Mouse (Mus musculus) E14TG2a.4 (cell line): Measurements from ENCODE around the gene Ceacam9.

Source experiments
- CTCF ChIP-seq: conservative IDR thresholded peaks from 2 replicates; pipeline ENCODE4 v1.5.1; 2014; ENCODE audit warnings: low read length
- NANOG ChIP-seq: IDR thresholded peaks from 2 replicates; pipeline ENCODE4 v1.6.1; 2014; ENCODE audit warnings: borderline replicate concordance, low read length, mixed read lengths
- POU5F1 ChIP-seq: IDR thresholded peaks from 2 replicates; pipeline ENCODE4 v1.6.1; 2014; ENCODE audit warnings: low read length, borderline replicate concordance

- TF ChIP-seq CTCF = no peak
- no peak for TF ChIP-seq POU5F1
- TF ChIP-seq NANOG = no peak
Observed at GRCm38 (mm10) chr7:16673823-16674222, 47.9 kb upstream of the Ceacam9 start.
